In the genomic region with DNA sequence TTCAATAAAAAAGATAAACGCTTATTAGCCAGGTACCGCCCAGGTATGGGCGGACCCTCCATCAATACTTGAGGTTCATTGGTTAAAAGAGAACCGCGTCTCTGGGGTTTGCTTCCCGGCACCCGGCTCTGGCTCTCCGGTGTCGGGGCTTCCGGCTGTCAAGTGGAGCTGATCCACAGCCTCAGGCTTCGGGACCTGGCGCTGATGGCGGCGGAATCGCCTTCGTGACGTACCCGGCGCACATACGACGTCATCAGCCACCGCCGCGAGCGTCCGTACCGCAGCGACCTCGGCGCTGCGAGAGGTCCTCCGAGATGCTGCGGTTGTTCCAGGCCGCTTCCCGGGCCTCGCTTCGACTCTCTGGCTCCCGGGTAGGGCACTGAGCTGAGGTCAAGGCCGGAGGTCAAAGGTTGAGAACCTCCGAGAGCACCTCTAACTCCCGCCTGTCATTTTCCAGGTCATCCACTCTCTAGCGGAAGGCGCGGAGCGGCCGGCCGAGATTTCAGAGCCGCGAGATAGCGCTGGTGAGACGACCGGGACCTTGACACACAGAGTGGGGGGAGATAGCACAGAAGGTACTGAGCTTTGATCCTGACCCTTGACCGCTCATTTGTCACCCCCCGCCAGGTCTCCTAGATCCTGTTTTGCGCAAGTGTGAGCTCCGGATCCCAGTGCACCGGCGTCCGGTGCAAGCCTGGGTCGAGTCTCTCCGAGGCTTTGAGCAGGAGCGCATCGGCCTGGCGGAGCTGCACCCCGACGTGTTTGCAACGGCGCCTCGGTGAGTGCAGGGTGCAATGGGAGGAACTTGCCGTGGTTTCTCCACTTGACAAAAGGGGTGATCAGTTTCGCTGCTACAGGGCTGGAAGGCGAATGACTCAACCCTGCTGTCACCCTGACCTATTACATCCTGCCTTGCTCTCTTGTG, we compare ENCODE assay signal across 8 mouse cellular contexts. TPM values are rescaled to one million over a fixed set of nuclear protein-coding genes. Genes with fewer than 3 reads are reported as not detected.
A peak's percentile ranks its signal among the peaks of the same experiment; 100 is the strongest.
DNase-seq lines count a peak whose midpoint lies in the region; ATAC-seq and TF ChIP-seq lines count a peak whose summit lies in the region.

A gene (plus strand): TSS at position 112 of the 925 bp plus-strand sequence.

- WGBS in heart, embryonic 10.5 days = under 1% methylated on average over 72 of the region's 72 CpGs
- WGBS in kidney, embryonic 15.5 days = under 1% methylated on average over 72 of the region's 72 CpGs

- H3K4me2 ChIP-seq in kidney, embryonic 15.5 days = peak within 1 kb of the TSS; percentile 88

- peak within 1 kb of the TSS; percentile 71 for H3K9ac ChIP-seq in kidney, embryonic 15.5 days

- H3K4me3 ChIP-seq in bone marrow macrophage, adult 2 months (ENCODE audit: insufficient read depth, low read length) = peak within 1 kb of the TSS; percentile 90
- peak within 1 kb of the TSS; percentile 90 for H3K4me3 ChIP-seq in embryonic fibroblast, embryonic 13.5 days (ENCODE audit: insufficient read depth, low read length)
- peak within 1 kb of the TSS; percentile 88 for H3K4me3 ChIP-seq in heart, embryonic 10.5 days
- peak within 1 kb of the TSS; percentile 68 for H3K4me3 ChIP-seq in kidney, embryonic 15.5 days (replicated peaks)

- TF ChIP-seq CTCF in bone marrow macrophage, adult 2 months (IDR thresholded peaks at IDR 0.05; ENCODE audit: low read depth, low read length) = peak; percentile 28; the same call in 1 of the 2 replicates
- no peak for TF ChIP-seq CTCF in embryonic fibroblast, embryonic 13.5 days (IDR thresholded peaks at IDR 0.05; ENCODE audit: borderline replicate concordance, insufficient read depth, low read length)

- peak; percentile 88 for ATAC-seq in kidney, embryonic 15.5 days (replicated peaks; ENCODE audit: low FRiP score)
- ATAC-seq in monocyte, adult 5-6 weeks (replicated peaks; ENCODE audit: insufficient number of reproducible peaks, low FRiP score, low TSS enrichment, poor library complexity, severe bottlenecking) = peak; percentile 83

- H3K9me3 ChIP-seq in heart, embryonic 10.5 days = no peaks in the 10 kb centered on the region
- H3K9me3 ChIP-seq in kidney, embryonic 15.5 days (replicated peaks) = no peaks in the 10 kb centered on the region

- peaks cover 4% of the 10 kb centered on the region for H3K4me1 ChIP-seq in bone marrow macrophage, adult 2 months (ENCODE audit: control insufficient read depth, insufficient read depth, low read length)
- H3K4me1 ChIP-seq in embryonic fibroblast, embryonic 13.5 days (ENCODE audit: control insufficient read depth, insufficient read depth, low read length) = no peaks in the 10 kb centered on the region
- peaks cover 5% of the 10 kb centered on the region for H3K4me1 ChIP-seq in heart, embryonic 10.5 days
- peaks cover 7% of the 10 kb centered on the region for H3K4me1 ChIP-seq in kidney, embryonic 15.5 days

- peaks cover 33% of the 10 kb centered on the region for H3K36me3 ChIP-seq in heart, embryonic 10.5 days
- peaks cover 33% of the 10 kb centered on the region for H3K36me3 ChIP-seq in kidney, embryonic 15.5 days

- H3K27me3 ChIP-seq in heart, embryonic 10.5 days (ENCODE audit: insufficient read depth, poor library complexity, severe bottlenecking) = no peaks in the 10 kb centered on the region
- H3K27me3 ChIP-seq in kidney, embryonic 15.5 days = no peaks in the 10 kb centered on the region

- peak within 1 kb of the TSS; percentile 63 for H3K27ac ChIP-seq in bone marrow macrophage, adult 2 months (ENCODE audit: insufficient read depth, low read depth, low read length)
- no peak within 1 kb of the TSS for H3K27ac ChIP-seq in embryonic fibroblast, embryonic 13.5 days (ENCODE audit: insufficient read depth, low read length)
- peak within 1 kb of the TSS; percentile 93 for H3K27ac ChIP-seq in heart, embryonic 10.5 days
- H3K27ac ChIP-seq in kidney, embryonic 15.5 days = peak within 1 kb of the TSS; percentile 78

- peak; percentile 90; the same call in 1 of the 2 replicates for TF ChIP-seq POLR2A in bone marrow macrophage, adult 2 months (IDR thresholded peaks at IDR 0.05; ENCODE audit: borderline replicate concordance, low read depth, low read length)
- peak; percentile 81 for TF ChIP-seq POLR2A in embryonic fibroblast, embryonic 13.5 days (IDR thresholded peaks at IDR 0.05; ENCODE audit: low read depth, low read length)

- DNase-seq in A20 (ENCODE audit: low read depth, low spot score) = peak; percentile 84
- DNase-seq in heart, embryonic 10.5 days (ENCODE audit: low spot score) = peak; percentile 95
- DNase-seq in liver = peak; percentile 88
- DNase-seq in spleen, postnatal 4 days (ENCODE audit: low spot score in 2 of 2) = peak; percentile 84 to 94

RNA-seq across cellular contexts. Expression of the gene that starts here (rescaled TPM):
- polyA plus RNA-seq in bone marrow macrophage, adult 2 months (2012; ENCODE audit: insufficient read depth, insufficient read length, missing spikeins) = 52.7 and 61.3 TPM in 2 replicates
- polyA plus RNA-seq in embryonic fibroblast, embryonic 13.5 days (2011; ENCODE audit: insufficient read length, low read depth, missing spikeins) = 43.7 and 43.9 TPM in 2 replicates
- polyA plus RNA-seq in heart, embryonic 10.5 days (2016; fragmentation: Nextera tagmentation; extraction: Ambion mirVana) = 157 and 162 TPM in 2 replicates
- polyA plus RNA-seq in kidney, embryonic 15.5 days (2015; fragmentation: Nextera tagmentation; extraction: Ambion mirVana) = 140 and 143 TPM in 2 replicates
- total RNA-seq in monocyte, adult 5-6 weeks (2017) = 21.9 to 41.1 TPM (median 25.6 TPM) in 3 replicates
